Mouse (Mus musculus): Measurements from ENCODE around the gene Ash1l.
A peak's percentile ranks its signal among the peaks of the same experiment; 100 is the strongest.
"Not testable (repeated sequence)": the region's sequence is repeated elsewhere in the genome, so short reads cannot be mapped to it uniquely, and the experiment has no call there.

The Ash1l gene

DNA sequence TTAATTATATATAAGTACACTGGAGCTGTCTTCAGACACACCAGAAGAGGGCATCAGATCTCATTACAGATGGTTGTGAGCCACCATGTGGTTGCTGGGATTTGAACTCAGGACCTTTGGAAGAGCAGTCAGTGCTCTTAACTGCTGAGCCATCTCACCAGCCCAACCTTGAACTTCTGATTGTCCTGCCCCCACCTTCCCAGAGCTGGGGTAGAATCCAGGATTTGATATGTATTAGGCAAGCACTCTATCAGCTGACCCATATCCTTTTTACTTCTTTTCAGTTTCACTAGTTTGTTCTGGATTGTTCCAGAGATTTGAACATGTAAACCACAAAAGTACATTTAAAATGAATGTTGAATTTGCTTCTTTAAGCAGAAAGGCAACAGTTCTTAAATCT is 12.8 kb downstream of the Ash1l start:
- DNase-seq = not testable (repeated sequence)

DNA sequence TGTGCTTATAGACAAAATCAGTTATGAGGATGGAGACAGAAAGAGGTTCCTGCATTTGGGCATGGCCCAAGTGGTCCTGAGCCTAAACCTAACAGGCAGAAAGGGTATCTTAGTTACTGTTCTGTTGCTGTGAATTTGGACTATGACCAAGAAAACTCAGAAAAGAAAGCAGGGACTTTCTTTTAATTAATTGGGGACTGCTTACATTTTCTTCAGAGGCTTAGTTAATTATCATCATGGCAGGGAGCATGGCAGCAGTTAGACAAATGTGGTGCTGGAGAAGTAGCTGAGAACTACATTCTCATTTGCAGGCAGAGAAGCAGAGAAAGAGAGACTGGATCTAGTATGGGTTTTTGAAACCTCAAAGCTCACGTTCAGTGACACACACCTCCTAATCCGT is 24.6 kb downstream of the Ash1l start:
- no peak for DNase-seq

DNA sequence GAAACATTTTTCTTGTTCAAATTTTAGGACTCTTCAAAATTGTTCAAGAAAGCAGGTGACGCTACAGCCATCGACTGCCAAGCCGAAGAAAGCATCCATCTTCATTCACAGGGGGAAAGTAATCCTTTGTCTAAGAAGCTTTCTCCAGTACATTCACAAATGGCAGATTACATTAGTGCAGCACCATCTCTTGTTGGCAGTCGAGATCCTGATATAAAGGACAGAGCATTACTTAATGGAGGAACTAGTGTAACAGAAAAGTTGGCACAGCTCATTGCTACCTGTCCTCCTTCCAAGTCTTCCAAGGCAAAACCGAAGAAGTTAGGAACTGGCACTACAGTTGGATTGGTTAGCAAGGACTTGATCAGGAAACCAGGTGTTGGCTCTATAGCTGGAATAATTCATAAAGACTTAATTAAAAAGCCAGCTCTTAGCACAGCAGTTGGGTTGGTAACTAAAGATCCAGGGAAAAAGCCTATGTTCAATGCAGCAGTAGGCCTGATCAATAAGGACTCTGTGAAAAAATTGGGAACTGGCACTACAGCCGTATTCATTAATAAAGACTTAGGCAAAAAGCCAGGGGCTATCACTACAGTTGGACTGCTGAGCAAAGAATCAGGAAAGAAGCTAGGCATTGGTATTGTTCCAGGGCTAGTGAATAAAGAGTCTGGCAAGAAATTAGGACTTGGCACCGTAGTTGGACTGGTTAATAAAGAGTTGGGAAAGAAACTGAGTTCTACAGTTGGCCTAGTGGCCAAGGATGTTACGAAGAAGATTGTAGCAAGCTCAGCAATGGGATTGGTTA is 31.0 kb downstream of the Ash1l start:
- no peak for DNase-seq

DNA sequence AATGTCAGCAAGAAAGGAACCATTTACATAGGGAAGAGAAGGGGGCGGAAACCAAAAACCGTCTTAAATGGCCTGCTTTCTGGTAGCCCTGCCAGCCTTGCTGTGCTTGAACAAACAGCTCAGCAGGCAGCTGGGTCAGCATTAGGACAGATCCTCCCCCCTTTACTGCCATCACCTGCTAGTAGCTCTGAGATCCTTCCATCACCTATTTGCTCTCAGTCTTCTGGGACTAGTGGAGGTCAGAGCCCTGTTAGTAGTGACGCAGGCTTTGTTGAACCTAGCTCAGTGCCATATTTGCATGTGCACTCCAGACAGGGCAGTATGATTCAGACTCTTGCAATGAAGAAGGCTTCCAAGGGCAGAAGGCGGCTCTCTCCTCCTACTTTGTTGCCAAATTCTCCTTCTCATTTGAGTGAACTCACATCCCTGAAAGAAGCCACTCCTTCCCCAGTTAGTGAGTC is 33.5 kb downstream of the Ash1l start:
- peak; percentile 30 for DNase-seq

DNA sequence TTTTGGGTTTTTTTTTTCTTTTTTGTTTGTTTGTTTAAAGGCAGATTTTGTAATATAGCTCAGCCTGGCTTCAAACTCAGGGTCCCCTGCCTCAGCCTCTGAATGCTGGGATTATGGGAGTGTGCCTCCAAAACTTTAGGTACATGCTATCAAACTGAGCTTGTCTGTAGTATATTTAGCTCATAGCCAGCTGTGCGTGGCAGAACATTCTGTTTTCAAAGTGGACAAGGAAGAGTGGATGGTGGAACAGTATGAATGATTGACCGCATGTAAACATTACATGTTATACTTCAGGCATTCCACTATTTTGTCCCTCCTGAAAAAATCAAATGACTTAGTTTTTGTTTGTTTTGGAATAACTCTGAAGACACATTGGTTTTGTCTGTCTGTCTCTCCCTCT is 42.4 kb downstream of the Ash1l start:
- DNase-seq = no peak

DNA sequence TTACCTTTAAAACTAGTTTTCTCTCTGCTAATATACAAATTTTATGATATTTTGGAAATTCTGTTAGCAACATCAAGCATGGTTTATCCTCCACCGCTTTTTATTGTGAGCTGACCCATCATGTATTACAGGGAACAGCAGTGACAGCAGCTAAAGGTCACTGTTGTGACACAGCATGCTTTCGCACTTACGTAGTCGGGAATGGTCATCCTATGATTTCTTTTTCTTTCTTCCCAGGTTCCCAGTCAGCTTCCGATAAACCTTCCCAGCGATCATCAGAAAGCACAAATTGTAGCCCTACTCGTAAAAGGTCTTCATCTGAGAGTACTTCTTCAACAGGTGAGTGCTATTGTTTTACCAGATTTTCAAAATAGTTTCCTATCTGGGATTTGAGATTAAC is 51.1 kb downstream of the Ash1l start:
- DNase-seq = no peak

DNA sequence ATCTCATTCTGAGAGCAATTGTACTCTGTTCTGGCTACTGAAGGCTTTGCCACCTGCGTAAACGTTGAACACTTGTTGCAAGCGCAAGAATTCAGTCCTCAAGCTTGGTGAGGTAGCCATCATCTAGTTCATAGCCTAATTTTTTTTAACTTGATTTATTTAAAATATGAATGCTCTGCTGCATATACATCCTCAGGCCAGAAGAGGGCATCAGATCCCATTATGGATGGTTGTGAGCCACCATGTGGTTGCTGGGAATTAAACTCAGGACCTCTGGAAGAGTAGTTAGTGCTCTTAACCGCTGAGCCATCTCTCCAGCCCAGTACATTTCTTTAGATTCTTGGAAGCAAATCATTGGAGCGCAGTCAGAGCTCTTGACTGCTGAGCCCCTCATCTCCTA is 80.5 kb downstream of the Ash1l start:
- peak; percentile 20 for DNase-seq

DNA sequence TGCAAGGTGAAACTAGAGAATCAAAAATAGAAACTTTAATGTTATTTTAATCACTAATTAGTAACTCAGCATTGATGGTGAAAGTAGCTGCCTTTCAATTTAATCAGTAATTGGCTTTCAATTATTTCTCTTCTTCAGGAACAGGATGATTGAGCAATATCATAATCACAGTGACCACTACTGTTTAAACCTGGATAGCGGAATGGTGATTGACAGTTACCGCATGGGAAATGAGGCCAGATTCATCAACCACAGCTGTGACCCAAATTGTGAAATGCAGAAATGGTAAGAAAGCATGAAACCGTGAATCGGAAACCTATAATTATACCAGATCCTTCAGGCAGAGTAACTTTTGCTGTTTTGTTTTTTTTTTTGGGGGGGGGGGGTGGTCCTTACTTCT is 92.9 kb downstream of the Ash1l start:
- DNase-seq = no peak

DNA sequence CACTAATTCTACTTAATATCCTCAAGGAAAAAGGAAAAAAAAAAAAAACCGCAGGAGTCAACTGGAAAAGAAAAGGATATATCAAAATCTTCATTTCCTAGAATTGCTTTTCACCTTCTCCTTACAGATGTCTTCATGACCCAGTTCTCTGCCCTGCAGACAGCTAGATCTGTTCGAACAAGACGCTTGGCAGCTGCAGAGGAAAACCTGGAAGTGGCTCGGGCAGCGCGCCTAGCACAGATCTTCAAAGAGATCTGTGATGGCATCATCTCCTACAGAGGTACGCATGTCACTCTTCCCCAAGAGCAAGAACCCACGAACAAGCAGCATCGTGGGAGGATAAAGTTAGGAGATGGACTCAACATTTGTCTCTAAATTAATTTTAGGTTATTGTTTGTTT is 107.9 kb downstream of the Ash1l start:
- no peak for DNase-seq

DNA sequence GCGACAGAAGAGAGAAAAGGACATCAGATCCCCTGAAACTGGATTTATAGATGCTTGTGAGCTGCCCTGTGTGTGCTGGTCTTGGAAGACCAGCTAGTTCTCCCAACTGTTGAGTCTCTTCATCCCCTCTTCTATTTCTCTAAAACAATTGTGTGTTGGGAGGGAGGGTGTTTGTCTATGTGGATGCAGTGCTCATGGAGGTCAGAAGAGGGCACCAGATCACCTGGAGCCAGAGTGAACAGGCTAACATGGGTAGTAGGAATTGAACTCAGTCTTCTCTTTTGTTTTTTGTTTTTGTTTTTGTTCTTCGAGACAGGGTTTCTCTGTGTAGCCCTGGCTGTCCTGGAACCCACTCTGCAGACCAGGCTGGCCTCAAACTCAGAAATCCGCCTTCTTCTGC is 108.4 kb downstream of the Ash1l start:
- DNase-seq = peak; percentile 30

DNA sequence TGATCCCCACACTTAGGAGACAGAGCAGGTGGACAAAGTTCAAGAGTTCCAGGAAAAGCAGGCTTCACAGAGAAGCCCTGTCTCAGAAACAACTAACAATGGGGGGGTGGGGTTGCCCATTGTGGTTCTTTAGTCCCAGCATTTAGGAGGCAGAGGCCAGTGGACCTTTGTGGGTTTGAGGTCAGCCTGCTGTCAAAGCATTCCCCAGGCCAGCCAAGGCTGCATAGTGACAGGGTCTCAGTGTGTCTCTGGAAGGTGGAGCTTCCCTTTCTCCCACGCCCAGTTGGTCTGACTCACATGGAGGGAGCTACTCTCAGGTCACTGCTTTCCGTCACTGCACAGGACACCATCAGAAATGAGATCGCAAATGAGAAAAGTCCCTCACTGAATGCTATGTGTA is 111.3 kb downstream of the Ash1l start:
- DNase-seq = no peak

DNA sequence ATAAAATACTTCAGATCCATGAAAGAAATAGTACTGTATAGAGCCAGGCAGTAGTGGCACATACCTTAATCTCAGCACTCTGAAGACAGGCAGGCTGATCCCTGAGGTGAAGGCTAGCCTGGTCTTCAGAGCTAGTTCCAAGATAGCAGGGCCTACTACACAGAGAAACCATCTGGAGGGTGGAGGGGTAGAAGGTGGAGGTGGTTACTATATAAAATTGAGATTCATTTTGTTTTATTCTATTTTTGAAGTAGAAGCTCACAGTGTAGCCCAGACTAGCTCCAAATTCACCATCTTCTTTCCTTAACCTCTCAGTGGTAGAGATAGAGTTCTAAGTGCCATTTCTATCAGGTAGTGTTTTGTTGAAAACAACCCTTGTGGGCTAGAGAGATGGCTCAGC is 116.8 kb downstream of the Ash1l start:
- DNase-seq = no peak

DNA sequence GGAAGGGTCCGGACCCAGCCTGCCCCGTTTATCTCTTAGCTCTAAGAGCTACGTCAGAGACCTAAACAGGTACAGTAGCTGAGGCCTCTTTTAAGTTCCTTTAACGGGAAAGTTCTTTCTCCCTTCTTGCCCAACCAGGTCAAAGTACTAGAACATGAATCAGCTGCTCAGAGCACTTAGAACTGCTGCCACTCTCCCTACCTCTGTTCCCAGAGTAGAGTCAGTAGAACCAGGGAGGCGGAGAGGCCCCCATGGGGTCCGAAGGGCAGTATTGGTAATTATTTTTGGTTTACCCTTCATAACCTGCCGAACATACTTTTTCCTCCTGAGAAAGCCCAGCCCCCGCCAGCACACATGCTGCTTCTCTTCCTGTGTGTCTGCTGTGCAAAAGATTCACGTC is 127.0 kb downstream of the Ash1l start:
- DNase-seq = no peak

DNA sequence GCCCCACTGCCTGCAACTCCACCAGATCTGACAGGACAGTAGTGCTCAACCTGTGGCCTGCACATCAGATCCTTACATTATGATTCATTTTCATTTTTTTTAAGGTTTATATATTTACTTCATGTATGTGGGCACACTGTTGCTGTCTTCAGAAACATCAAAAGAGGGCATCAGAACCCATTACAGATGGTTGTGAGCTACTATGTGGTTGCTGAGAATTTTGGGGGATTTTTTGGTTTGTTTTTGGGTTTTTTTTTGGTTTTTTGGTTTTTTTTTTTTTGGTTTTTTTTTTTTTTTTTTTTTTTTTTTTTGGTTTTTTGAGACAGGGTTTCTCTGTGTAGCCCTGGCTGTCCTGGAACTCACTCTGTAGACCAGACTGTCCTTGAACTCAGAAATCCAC is 131.9 kb downstream of the Ash1l start:
- DNase-seq = not testable (repeated sequence)

DNA sequence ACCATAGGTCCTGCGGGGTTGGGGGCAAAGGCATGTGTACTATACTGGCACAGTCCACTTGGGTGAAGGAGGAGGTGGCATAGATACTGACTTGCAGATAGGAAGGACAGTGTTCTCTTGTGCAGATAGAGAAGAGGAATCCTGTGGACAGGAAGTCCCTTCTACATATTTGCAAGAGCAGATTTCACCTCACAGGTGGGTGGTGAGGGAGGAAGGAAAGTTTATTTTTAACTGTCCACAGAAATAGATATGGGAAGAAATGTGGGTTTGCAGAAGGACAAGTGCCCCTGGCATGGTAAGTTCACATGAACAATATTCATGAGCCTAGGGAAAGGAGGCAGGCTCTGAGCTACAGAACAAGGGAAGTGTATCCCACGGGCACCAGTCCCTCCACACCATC is 133.7 kb downstream of the Ash1l start:
- DNase-seq = no peak

DNA sequence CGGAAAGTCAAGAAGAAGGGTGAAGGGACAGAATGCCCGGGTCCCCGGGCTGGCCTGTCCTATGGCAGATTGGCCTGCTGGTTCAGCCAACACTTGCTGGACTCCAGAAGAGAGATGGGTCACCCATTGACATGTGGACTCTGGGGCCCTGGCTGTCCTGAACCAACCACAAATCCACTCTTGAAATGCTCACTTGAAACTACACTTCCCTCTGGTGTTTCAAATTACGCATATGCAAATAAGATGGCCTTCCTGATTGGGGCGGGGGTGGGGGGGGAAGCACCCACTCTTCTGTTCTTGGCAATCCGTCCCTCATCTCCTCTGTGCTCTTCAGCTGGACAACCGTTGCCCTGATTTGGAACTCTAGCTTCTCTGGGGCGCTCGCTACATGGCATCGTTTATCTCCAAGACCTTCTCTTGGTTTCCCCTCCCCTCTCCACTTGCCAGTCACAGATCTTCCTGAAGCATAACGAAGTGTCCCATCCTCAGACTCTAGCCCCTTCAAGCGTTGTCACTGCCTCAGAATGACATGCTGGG is 134.3 kb downstream of the Ash1l start:
- no peak for DNase-seq

DNA sequence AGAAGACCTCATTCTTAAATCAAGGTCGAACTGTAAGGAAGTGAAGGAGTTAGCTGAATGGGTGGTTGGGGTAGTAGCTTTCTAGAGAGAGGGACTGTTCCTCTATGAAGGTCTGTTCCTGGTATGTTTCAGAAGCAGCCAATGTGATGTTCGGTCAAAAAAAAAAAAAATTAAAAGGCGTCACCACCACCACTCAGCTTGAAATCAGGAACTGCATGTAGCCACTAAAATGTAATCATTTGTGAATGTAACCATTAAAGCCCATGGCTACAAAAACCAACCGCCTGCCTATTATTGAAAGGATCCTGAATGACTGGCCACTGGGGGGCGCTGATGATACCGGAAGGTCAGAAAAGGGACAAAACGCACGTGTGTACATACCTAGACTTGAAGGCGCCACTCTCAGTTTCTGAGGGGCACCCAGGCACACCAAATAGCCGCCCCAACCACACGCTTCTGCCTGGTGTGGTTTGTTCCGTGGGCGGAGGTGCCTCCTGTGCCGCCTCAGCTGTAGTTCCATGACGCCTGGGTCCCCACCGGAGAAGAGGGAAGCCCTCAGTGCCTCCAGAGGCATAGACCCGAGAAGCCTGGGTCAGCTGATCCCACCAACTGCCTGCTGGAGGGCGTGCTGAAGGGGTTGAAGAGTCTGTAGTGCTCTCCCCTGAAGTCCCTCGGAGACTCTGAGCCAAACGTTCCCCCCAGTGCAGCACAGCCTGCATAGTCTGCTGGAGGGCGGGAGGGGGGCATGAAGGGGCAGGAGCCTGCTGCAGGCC is 137.1 kb downstream of the Ash1l start:
- DNase-seq = peak; percentile 89

DNA sequence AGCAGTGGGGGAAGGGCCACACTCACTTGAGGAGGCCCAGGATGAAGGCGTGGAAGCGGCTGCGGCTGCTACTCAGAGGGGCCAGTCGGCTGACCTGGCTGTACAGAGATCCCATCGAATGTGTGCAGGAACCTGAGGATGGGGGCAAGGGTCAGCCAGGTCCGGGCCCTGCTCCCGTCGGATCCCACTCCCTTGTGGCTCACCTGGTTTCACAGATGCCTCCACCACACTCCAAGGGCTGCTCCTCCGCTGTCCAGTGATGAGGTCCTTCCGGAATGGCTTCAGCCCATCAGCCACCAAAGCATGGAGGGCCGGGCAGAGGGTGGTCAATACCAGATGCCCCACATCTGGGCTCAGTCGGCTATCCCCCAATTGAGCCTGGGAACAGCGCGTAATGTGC is 138.6 kb downstream of the Ash1l start:
- no peak for DNase-seq

DNA sequence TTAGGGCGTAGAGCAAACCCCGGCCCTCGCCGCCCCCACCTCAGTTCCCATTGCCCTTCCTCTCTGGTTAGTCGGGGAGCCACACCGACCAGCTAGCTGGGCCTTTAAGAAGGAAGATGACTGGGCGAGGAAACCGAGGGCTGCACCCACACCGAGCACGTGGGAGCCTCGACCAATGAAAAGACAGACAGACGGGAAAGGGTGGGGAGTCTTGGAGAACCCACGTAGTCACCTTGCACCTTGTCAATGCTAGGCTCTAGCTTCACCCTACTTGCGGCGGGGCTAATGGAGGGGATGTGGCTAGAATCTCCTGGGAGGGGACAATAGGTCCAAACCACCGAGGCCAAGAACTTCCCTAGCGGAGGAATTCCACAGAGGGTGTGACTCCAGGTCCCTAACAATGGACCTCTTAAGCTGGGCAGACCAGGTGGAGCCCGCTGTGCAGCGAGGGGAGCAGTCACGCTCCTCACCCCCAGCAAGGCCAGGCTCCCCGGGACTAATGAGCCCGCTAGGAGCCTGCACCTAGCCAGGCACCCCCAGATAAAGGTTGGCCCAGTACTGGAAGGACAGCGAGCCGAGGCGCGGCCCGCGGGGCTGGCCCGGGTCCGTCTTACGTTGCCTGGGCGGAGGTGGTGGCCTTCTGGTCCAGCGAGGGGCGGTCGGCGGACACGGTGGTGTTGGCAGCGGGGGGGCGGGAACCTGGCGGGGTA is 139.6 kb downstream of the Ash1l start:
- DNase-seq = peak; percentile 92

DNA sequence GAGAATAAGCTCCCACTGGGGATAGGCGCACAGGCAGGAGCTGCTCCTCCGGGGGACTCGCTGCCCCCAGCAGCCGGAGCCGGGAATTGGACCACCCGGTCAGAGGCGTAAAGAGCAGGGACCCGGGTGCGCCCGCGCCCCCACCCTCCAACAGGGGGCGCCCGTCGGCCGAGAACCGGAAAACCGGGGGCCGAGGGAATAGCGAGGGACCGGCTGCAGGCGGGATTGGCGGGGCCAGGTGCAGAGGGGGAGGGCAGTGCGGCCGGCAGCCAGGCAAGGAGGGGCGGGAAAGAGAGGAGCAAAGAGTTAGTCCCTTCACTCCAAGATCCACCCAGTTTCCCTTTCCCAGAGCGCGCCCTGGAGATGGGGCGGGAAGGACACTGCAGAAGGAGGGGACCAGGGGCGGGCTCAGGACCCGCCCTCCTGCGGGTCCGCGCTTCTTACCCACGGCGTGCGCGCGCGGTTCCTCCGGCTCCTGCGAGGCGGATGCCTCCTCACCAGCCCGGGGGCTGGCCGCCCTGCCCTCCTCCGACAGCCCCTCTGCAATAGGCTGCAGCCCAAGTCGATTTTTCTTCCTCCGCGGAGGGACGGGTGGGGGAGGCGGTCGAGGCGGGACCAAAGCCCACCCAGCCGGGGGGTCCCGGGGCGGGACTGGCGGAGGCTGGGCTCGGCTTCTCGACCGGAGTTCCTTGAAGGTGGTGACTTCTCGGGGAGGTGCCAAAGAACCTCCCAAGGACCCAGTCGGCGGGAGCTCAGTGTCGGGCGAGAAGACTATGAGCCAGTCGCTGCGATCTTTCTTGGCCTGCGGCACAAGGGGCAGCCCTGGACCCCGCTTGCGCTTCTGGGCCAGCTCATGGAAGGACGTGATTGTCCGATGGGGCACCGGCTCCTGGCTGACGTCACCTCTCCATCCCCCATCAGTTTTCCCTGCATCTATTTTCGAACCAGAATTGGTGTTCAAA is 140.6 kb downstream of the Ash1l start:
- DNase-seq = peak; percentile 88

DNA sequence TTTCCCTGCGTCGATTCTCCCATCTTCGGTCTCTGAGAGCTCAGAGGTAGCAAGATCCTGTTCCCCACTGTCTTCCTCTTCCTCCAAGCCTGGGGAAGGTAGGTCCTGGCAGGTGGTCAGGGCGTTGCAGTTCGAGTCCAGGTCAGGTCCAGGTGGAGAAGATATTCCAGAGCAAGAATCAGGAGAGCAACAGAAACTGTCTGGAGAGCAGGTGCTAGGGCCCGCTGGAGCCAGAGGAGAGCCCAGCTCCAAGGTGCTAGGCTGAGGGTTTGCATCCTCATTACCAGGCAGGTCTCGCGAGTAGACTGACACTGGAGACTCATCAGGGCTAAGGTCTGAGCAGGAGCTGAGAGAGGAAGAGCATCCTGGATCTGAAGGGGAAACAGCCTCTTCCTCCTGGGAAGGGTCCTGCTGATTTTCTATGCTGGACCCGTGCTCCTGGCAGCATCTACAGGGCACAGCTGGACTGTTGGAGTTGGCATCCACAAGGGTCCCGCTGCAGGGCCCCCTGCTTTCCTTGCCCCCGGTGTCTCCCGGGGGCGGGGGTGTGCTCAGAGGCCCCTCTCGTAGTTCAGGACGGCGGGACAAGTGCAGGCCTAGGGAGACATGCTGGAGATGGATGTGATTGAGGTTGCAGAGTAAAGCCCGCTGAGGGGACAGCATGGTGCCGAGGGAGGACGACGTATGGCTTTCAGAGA is 141.5 kb downstream of the Ash1l start:
- DNase-seq = no peak
